In the genomic region with DNA sequence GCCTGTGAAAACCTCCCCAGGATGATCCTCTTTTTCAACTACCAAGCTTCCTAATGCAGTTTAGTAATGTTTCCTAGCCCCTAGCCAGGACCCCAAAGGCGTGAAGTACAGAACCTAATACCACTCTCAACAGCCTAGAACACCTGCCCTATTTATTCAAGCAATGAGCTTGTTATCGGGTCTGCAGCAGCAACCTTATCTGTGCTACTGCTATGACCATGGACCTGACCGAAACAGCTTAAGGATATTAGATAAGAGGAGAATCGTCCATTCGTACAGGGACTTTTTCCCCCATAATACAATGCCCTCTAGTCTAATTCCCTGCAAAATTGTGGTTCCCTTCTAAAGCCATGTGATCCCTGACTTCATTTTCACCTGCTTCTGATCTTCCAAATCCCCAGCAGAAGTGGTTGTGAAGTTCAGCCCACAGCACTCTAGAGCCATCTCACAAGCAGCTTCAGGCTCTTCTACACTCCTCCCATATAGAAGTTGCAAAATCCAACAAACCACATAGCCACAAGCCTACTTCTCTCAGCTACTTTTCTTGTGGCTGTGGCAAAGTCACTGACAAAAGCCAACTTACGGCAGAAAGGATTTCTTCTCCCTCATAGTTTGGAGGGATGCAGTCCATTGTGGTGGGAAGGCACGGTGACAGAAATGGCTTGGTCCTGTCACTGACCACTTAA, we compare ENCODE assay signal across 24 mouse cellular contexts. TPM values are rescaled to one million over a fixed set of nuclear protein-coding genes. Genes with fewer than 3 reads are reported as not detected.
DNase-seq lines count a peak whose midpoint lies in the region; ATAC-seq lines count a peak whose summit lies in the region.
"Had no signal": no experiment of that assay in that cellular context is flagged by ENCODE, and none has a peak within 500 bp of the region (broad histone marks: within the 10 kb centered on the region; RNA-seq: fewer than 3 reads in every experiment).

No protein-coding gene starts in this region.

- peak overlapping the region; percentile 36; the same call in 1 of the 2 replicates for H3K27ac ChIP-seq in liver, embryonic 12.5 days
- H3K27ac ChIP-seq in liver, embryonic 16.5 days (ENCODE audit: low read length) = no peak overlapping the region
- no peak overlapping the region for H3K27ac ChIP-seq in intestine, embryonic 16.5 days (ENCODE audit: low read length)
- H3K27ac ChIP-seq: embryonic facial prominence, embryonic 10.5 days; forebrain, embryonic 13.5 days; heart, embryonic 10.5 days; hindbrain, embryonic 12.5 days had no signal

- H3K36me3 ChIP-seq in liver, embryonic 12.5 days = no peaks in the 10 kb centered on the region
- H3K36me3 ChIP-seq in liver, embryonic 16.5 days (ENCODE audit: control insufficient read depth, insufficient read depth) = no peaks in the 10 kb centered on the region
- no peaks in the 10 kb centered on the region for H3K36me3 ChIP-seq in intestine, embryonic 16.5 days (ENCODE audit: control insufficient read depth, insufficient read depth, low read length)
- H3K36me3 ChIP-seq: embryonic facial prominence, embryonic 10.5 days; heart, embryonic 10.5 days; hindbrain, embryonic 12.5 days had no signal

- WGBS in liver, embryonic 12.5 days (ENCODE audit: insufficient replicate concordance) = 35% methylated on average over 7 of the region's 7 CpGs
- WGBS in liver, embryonic 16.5 days (ENCODE audit: insufficient replicate concordance) = 34% methylated on average over 7 of the region's 7 CpGs
- 73% methylated on average over 7 of the region's 7 CpGs for WGBS in intestine, embryonic 16.5 days

- no peaks in the 10 kb centered on the region for H3K9me3 ChIP-seq in liver, embryonic 12.5 days (replicated peaks)
- H3K9me3 ChIP-seq in liver, embryonic 16.5 days (replicated peaks; ENCODE audit: control insufficient read depth, low read length) = no peaks in the 10 kb centered on the region
- H3K9me3 ChIP-seq in intestine, embryonic 16.5 days (ENCODE audit: control insufficient read depth, low read length) = no peaks in the 10 kb centered on the region
- H3K9me3 ChIP-seq: embryonic facial prominence, embryonic 10.5 days; heart, embryonic 10.5 days; hindbrain, embryonic 12.5 days had no signal

- H3K4me3 ChIP-seq in liver, embryonic 12.5 days = no peak overlapping the region
- no peak overlapping the region for H3K4me3 ChIP-seq in liver, embryonic 16.5 days (ENCODE audit: low read depth, low read length)
- no peak overlapping the region for H3K4me3 ChIP-seq in intestine, embryonic 16.5 days (ENCODE audit: low read length)
- H3K4me3 ChIP-seq: embryonic facial prominence, embryonic 10.5 days; forebrain, embryonic 13.5 days; heart, embryonic 10.5 days; hindbrain, embryonic 12.5 days had no signal

- peak overlapping the region; percentile 32 for H3K4me2 ChIP-seq in liver, embryonic 12.5 days
- H3K4me2 ChIP-seq in liver, embryonic 16.5 days (ENCODE audit: low read depth, low read length) = no peak overlapping the region
- H3K4me2 ChIP-seq in intestine, embryonic 16.5 days (ENCODE audit: low read depth, low read length) = no peak overlapping the region
- H3K4me2 ChIP-seq: forebrain, embryonic 13.5 days; hindbrain, embryonic 12.5 days had no signal

- ATAC-seq in liver, embryonic 12.5 days = peak; percentile 93
- ATAC-seq in liver, embryonic 16.5 days (ENCODE audit: low read depth) = peak; percentile 90
- ATAC-seq in intestine, embryonic 16.5 days = no peak
- ATAC-seq: activated CD4-positive, CD25-positive, alpha-beta regulatory T cell, adult 4 months; forebrain, embryonic 13.5 days; forebrain, postnatal 0 days; Patski had no signal

- peak; percentile 59 for DNase-seq in heart, adult 11 months
- DNase-seq in heart, adult 9 months (ENCODE audit: low spot score in 2 of 2) = no peak
- DNase-seq in urinary bladder, postnatal 4 days (ENCODE audit: low spot score in 2 of 2) = no peak
- DNase-seq in kidney, adult 11 months = no peak
- DNase-seq: adrenal gland, postnatal 25 days; cerebellum, adult 18-20 months; cerebellum, adult 9-11 months; cerebellum, postnatal 36 days; forebrain, postnatal 0 days; gastrocnemius, postnatal 14 days; heart, postnatal 10 days; heart, postnatal 4 days had no signal

- H3K27me3 ChIP-seq in liver, embryonic 12.5 days (replicated peaks) = no peaks in the 10 kb centered on the region
- no peaks in the 10 kb centered on the region for H3K27me3 ChIP-seq in liver, embryonic 16.5 days (ENCODE audit: control insufficient read depth, insufficient read depth, low read depth, low read length)
- no peaks in the 10 kb centered on the region for H3K27me3 ChIP-seq in intestine, embryonic 16.5 days (replicated peaks; ENCODE audit: control insufficient read depth, insufficient read depth, low read length)
- H3K27me3 ChIP-seq: forebrain, embryonic 13.5 days; hindbrain, embryonic 12.5 days; Patski had no signal

- no peak overlapping the region for H3K9ac ChIP-seq in liver, embryonic 12.5 days
- no peak overlapping the region for H3K9ac ChIP-seq in liver, embryonic 16.5 days (ENCODE audit: low read depth, low read length)
- no peak overlapping the region for H3K9ac ChIP-seq in intestine, embryonic 16.5 days (ENCODE audit: low read depth, low read length)
- H3K9ac ChIP-seq: forebrain, embryonic 13.5 days; forebrain, postnatal 0 days; hindbrain, embryonic 12.5 days had no signal

- peaks cover 22% of the 10 kb centered on the region for H3K4me1 ChIP-seq in liver, embryonic 12.5 days
- H3K4me1 ChIP-seq in liver, embryonic 16.5 days (ENCODE audit: control insufficient read depth, low read depth, low read length) = peaks cover 12% of the 10 kb centered on the region
- H3K4me1 ChIP-seq in intestine, embryonic 16.5 days (ENCODE audit: control insufficient read depth, insufficient read depth, low read length) = no peaks in the 10 kb centered on the region
- H3K4me1 ChIP-seq: forebrain, embryonic 13.5 days; heart, embryonic 10.5 days; hindbrain, embryonic 12.5 days had no signal

RNA-seq across cellular contexts. Expression of gene Tex36, which starts 49.5 kb away (rescaled TPM):
- polyA plus RNA-seq in liver, embryonic 12.5 days (2016; fragmentation: Nextera tagmentation; extraction: Ambion mirVana) = not detected in 2 replicates
- not detected in 2 replicates for polyA plus RNA-seq in liver, embryonic 16.5 days (2015; fragmentation: Nextera tagmentation; extraction: Ambion mirVana)
- 0.13 TPM in 1 of 2 replicates, not detected in the other for polyA plus RNA-seq in intestine, embryonic 16.5 days (2015; fragmentation: Nextera tagmentation; extraction: Ambion mirVana)
- polyA plus RNA-seq: activated CD4-positive, CD25-positive, alpha-beta regulatory T cell, adult 4 months; C2C12; embryonic facial prominence, embryonic 10.5 days; embryonic facial prominence, embryonic 14.5 days; forebrain, embryonic 13.5 days; heart, embryonic 10.5 days; heart, embryonic 14.5 days; hindbrain, embryonic 12.5 days; Patski had no signal
